Mouse (Mus musculus) cerebellum, adult 11 months (tissue): ENCODE results near the gene Klhl2.
A peak's percentile ranks its signal among the peaks of the same experiment; 100 is the strongest.

Source experiments
- DNase-seq: peaks from one replicate; pipeline ENCODE4 v3.0.0; 2022

The Klhl2 gene

GRCm38 (mm10) chr8:64829921-64830320 lies 19.9 kb downstream of the Klhl2 start:
- no peak for DNase-seq

GRCm38 (mm10) chr8:64829391-64829790 lies 20.4 kb downstream of the Klhl2 start:
- no peak for DNase-seq

DNA sequence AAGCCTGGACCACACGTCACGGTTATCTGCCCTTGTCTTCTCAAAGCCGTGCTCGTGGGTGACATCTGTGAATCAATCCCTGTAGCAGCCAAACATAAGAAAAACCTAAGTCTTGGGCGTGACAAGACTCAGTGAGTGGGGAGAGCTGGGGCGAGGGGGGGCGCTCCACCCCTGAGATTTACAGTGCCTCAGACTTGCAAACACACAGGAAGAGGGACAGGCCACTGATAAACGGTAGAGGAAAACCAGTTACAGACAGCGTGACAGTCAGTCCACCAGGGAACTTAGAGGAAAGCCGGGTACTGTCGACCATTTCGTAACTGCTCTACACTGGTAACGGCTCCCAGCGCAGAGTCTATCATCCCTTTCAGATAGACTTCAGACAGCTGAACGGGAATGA lies 21.4 kb downstream of the Klhl2 start:
- no peak for DNase-seq

- no peak for DNase-seq
These were observed 22.5 kb downstream of the Klhl2 start for GRCm38 (mm10) chr8:64827356-64827755.

DNA sequence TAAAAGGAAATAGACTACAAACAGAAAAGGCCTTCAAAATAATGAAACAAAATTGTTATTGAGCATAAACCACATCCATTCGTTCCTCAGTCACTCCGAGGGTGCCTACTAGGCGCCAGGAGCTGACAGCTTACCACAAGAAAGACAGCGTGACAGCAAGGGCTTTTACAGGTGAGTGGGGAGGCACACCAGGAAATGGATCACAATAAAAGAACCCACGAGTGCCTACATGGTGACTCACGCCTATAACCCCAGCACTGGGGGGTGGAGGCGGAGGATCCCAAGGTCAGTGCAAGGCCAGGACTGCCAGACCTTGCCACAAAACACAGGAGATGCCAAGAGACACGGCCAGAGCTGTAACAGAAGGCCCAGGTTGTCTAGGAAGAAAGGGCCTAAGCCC lies 23.4 kb downstream of the Klhl2 start:
- no peak for DNase-seq

- DNase-seq: peak; percentile 13
These were observed 25.9 kb downstream of the Klhl2 start for GRCm38 (mm10) chr8:64823905-64824304.

DNA sequence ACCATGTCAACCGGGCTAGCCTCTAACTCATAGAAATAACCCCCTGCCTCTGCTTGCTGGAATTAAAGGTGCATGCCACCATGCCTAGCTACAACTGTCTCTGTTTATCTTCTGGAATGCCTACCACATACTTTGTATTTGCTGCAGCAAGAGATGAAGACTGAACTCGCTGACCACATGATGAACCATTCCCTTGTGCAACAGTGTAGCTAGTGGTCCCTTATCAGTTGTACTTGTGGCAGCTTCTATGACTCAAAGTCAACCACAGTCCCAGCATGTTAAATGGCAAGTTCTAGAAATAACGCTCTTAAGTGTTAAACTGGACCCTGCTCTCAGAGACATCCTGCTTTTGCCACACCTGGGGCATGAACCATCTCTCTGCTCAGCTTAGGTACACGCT lies 28.9 kb downstream of the Klhl2 start:
- DNase-seq: no peak

- no peak for DNase-seq
These were observed 38.0 kb downstream of the Klhl2 start for GRCm38 (mm10) chr8:64811790-64812189.

- DNase-seq: no peak
These were observed 38.7 kb downstream of the Klhl2 start for GRCm38 (mm10) chr8:64811083-64811482.

- no peak for DNase-seq
These were observed 43.3 kb downstream of the Klhl2 start for GRCm38 (mm10) chr8:64806558-64806957.

DNA sequence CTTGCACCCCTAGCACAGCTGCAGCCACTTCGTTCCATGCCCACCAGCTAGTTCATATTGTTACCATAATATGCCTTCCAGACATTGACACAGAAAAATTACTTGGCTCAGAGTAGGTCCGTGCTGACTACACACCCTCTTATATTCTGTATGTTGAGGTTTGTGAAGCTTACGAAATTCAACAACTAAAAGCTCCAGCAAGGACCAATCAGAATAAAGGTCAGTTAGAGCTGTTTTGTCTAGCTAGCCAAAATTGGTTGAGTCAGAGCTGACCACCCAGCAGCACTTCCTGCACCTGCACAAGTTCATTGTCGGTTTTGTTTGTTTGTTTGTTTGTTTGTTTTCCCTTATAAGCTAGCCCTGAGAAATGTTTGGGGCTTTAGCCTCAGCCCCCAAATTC lies 44.8 kb downstream of the Klhl2 start:
- no peak for DNase-seq

GRCm38 (mm10) chr8:64799306-64799705 lies 50.5 kb downstream of the Klhl2 start:
- DNase-seq: no peak

DNA sequence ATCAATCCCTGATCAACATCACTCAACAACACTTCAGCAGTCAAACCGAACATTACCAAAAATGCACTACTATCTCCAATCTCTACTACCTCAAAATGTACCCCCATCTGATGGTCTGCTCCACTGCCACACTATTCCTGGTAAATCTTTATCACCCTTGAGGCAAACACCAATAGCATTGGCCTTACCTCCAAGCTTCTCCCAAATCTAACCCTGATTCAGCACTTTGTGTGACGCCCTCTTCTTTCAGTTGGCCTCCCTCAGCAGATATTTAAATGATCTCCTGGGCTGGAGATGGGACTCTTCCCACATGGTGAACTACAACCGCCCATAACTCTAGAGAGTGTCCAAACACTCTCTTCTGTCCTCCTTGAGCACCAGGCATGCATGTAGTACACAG lies 51.3 kb downstream of the Klhl2 start:
- DNase-seq: no peak

DNA sequence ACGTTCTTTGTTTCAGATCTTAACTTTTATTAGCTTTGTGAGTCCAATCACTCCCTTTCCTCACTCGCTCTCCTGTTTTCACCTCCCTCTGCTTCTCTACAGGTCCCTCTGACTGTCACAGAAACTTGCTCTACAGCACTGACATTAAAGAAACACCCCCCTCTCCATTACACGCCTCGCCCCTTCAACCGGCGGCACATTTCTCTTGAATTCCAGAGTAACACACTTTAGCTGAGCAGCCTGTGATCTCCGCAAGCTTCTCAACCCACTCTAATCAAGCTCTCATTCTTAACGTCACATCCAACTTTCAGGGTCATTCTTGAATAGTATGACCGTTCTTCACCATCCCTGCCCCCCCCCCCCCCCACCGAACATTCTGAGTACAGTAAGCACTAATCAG lies 52.1 kb downstream of the Klhl2 start:
- no peak for DNase-seq

GRCm38 (mm10) chr8:64791250-64791881 lies 58.5 kb downstream of the Klhl2 start:
- DNase-seq: no peak

DNA sequence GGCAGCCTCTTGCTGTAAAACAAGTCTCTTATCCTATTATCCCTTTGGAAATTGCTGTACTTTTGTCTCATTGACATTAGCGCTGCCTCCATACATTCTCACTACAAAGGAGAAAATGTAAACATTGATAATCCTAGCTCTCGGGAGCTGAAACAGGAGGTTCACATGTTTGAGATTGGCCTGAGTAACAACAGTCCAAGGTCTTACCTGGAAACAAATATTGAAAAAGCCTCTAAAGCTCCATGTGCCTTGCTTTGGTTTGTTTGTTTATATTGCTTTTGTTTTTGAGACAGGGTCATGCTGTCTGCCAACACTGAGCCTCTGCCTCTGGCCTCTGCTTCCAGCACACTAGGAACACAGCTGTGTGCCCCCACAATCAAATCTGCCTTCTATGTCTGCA lies 59.4 kb downstream of the Klhl2 start:
- no peak for DNase-seq

GRCm38 (mm10) chr8:64788715-64789114 lies 61.1 kb downstream of the Klhl2 start:
- DNase-seq: no peak

DNA sequence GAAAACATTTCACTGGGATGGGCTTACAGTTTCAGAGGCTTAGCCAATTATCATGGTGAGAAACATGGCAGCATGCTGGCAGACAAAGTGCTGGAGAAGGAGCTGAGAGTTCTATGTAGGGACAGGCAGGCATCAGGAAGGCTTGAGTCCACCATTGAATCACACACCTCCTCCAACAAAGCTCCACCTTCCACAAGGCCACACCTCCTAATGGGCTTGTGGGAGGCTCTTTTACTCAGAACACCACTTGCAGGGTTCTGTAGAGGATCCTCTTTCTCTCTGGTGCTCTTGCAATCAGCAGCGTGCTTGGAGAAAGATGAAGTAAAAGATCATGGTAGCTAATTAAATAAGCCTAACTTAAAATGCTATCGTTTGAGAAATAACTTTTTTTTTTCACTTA lies 63.0 kb downstream of the Klhl2 start:
- no peak for DNase-seq

DNA sequence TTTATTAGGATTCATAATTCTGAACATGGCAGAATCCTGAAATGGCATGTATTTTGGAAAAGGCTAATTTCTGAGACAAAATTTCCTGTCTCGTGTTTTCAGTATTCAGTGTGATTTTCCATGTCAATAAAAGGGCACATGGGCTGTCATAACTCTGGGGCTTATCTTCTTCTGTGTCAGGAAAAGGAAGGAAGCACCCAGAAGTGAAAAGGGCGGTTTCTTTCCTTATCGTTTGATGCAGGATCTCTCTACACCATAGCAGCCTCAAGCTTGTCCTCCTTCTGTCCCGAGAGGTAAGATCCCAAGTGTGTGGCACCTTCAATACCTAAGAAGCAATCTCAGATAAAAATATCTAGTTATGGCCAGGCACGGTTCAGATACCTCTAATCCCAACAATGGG lies 65.6 kb downstream of the Klhl2 start:
- DNase-seq: no peak

DNA sequence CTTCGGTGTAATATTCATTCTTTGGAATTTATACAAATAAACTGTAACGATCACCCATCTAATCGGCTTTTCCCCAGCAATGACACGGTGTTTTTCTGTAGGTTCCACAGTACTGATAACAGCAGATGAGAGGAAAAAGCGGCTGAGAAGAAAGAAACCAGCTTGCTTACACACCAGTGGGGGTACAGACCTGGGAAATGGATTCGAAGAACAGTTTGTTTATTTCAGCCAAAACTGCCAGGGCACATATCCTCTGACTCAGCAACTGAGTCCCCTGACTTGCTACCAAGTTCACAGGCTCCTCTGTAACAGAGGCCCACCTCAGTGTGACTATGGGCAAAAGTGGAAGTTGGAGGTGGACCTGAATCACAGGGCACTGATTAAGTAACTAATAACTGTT lies 67.9 kb downstream of the Klhl2 start:
- no peak for DNase-seq

DNA sequence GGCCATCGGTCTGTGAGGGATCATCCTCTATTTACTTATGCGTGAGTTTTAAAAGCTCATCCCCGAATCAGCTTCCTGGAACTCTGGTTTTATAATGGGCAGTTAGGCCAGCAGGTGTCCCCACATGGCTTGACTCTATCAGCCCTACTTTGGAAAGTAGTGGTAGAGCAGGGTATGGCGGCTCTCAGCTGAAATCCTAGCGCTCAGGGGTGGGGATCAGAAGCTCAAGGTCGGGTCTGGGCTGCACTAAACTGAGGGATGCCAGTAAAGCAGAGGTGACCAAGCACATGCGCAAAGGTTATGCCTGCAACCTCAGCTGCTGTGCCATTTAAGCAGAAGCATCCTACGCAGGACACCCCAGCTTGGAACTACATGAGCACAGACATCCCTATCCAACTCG lies 71.9 kb downstream of the Klhl2 start:
- no peak for DNase-seq

DNA sequence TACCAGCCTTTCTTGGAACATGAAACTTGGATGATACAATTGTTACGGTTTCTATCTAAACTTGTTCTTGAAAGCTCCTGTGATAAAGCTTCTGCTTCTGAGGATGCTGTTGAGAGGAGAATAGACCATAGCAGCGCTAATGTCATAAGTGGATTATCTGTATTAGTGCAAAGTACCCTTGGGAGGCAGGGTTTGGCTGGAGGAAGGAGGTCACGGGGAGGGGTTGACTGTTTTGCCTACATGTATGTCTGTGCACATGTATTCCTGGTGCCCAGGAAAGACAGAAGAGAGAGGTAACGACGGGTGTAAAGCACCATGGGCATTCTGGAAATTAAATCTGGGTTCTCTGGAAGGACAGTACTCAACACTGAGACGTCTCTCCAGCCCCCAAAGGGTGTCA lies 75.7 kb downstream of the Klhl2 start:
- DNase-seq: no peak

DNA sequence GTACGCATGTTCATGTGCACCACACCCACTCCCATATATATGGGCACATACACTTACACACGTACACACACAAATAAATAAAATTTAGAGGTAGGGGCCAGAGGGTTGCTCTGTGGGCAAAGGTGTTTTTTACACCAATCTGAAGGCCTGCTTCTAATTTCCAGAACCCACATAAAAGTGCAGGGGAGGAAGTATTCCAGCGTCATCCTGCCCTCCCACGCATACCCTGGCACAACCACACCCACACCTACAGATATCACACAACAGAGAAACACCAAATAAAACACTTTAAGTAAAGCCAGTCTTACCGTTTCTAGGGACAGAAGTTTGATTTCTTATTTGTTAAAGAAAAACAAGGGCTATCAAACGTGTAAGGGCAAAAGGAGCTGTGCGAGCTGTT lies 79.0 kb downstream of the Klhl2 start:
- DNase-seq: no peak

GRCm38 (mm10) chr8:64769586-64769985 lies 80.2 kb downstream of the Klhl2 start:
- no peak for DNase-seq

DNA sequence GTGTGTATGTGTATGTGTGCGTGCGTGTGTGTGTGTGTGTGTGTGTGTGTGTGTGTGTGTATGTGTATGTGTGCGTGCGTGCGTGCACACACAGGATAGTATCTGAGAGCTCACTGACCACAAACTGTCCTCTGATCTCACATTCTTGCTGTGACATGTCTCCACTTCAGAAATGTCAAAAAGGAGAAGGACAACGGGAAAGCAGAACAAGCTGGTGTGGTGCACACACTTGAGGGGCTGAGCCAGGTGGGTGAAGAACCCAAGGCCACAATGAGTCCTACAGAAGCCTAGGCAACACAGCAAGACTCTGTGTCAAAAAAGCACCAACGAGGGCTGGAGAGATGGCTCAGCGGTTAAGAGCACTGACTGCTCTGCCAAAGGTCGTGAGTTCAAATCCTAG lies 81.2 kb downstream of the Klhl2 start:
- DNase-seq: no peak

GRCm38 (mm10) chr8:64767047-64767446 lies 82.8 kb downstream of the Klhl2 start:
- peak; percentile 14 for DNase-seq
